Mouse (Mus musculus) left cerebral cortex, postnatal 4 days (tissue): ENCODE data around the gene Utp14a. TPM values are rescaled to one million over a fixed set of nuclear protein-coding genes. Genes with fewer than 3 reads are reported as not detected.
"Not testable (repeated sequence)": the region's sequence is repeated elsewhere in the genome, so short reads cannot be mapped to it uniquely, and the experiment has no call there.

Source experiments
- DNase-seq: peaks from one replicate; pipeline ENCODE4 v3.0.0-alpha.2; 2022
- intact Hi-C: fragments of 180-260 bp; cut with DNase I; formaldehyde crosslinking; loops from one replicate; pipeline ENCODE4 v1.15.1; 2025
- total RNA-seq, 2 experiments: library from RNA; stranded (reverse); gene quantifications; 2 replicates each; pipeline ENCODE4 v1.2.3; 2021

The Utp14a gene
- total RNA-seq = 10 to 100 TPM; 24.4 to 26.4 TPM

GRCm38 (mm10) chrX:48256468-48257007 lies at the start of gene Utp14a:
Gene Utp14a, plus strand, starts transcription at chrX:48256862.
- intact Hi-C loops = loop anchor here (10.0 kb wide), 1 partner anchor 262 kb away; no protein-coding TSS in a partner anchor
- DNase-seq = peak; percentile 95

GRCm38 (mm10) chrX:48207761-48208487 lies 48.7 kb upstream of the Utp14a start:
- intact Hi-C loops = no loop called here
- DNase-seq = peak; percentile 39

- peak; percentile 83 for DNase-seq
- intact Hi-C loops = no loop called here
Observed at GRCm38 (mm10) chrX:48208519-48209185, 48.0 kb upstream of the Utp14a start, which contains the start of gene Zdhhc9. Gene Zdhhc9, minus strand, starts transcription at chrX:48208878.

- intact Hi-C loops, DNase-seq: not testable (repeated sequence)
Observed at GRCm38 (mm10) chrX:48209746-48210145, 46.9 kb upstream of the Utp14a start.

DNA sequence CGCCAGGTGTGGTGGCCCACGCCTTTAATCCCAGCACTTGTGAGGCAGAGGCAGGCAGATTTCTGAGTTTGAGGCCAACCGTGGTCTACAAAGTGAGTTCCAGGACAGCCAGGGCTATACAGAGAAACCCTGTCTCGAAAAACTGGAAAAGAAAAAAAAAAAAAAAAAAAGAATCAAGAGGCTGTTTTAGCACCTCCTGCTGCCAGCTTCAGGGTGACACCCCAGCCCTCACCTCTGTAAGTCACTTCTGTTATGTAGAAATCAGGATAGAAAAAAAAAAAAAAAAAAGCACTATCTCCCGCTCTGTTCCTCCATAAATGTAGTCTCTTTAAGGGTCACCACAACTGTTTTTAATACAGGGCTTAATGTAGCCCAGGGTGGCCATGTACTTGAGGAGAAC lies 37.2 kb upstream of the Utp14a start:
- intact Hi-C loops = no loop called here

GRCm38 (mm10) chrX:48222706-48223105 lies 34.0 kb upstream of the Utp14a start:
- intact Hi-C loops = no loop called here
- no peak for DNase-seq

More for the DNA sequence above, 37.2 kb upstream of the Utp14a start:
- DNase-seq = no peak

GRCm38 (mm10) chrX:48226225-48226624 lies 30.4 kb upstream of the Utp14a start:
- no peak for DNase-seq
- intact Hi-C loops = no loop called here

GRCm38 (mm10) chrX:48234417-48234816 lies 22.2 kb upstream of the Utp14a start:
- intact Hi-C loops = no loop called here
- no peak for DNase-seq

- intact Hi-C loops = loop anchor here (10.0 kb wide), 1 partner anchor 261 kb away; no protein-coding TSS in a partner anchor
- peak; percentile 2 for DNase-seq
Observed at GRCm38 (mm10) chrX:48255830-48256428, 733 bp upstream of the Utp14a start.

DNA sequence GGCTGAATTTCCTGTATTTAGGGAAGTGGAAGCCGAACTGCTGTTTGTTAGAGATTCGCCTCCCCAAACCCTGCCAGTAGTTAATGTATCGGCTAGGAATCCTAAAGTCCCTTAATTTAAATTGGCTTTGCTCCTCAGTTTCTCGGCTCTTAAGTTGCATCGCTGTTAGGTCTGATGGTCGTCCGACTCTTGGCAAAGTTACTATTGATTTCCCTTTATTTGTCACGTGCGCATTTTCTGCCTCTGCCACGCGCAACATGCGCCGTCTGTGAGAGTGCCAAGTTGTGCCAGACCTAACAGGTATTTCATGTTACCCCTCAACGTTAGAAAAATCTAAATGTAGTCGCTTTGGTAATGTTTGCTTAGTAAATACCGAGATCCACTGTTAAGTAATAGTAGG lies 349 bp downstream of the Utp14a start:
- intact Hi-C loops = loop anchor here (10.0 kb wide), 1 partner anchor 262 kb away; no protein-coding TSS in a partner anchor
- no peak for DNase-seq

- intact Hi-C loops = no loop called here
- no peak for DNase-seq
Observed at GRCm38 (mm10) chrX:48271671-48272070, 15.0 kb downstream of the Utp14a start.

GRCm38 (mm10) chrX:48274634-48275033 lies 18.0 kb downstream of the Utp14a start:
- no peak for DNase-seq
- intact Hi-C loops = no loop called here

DNA sequence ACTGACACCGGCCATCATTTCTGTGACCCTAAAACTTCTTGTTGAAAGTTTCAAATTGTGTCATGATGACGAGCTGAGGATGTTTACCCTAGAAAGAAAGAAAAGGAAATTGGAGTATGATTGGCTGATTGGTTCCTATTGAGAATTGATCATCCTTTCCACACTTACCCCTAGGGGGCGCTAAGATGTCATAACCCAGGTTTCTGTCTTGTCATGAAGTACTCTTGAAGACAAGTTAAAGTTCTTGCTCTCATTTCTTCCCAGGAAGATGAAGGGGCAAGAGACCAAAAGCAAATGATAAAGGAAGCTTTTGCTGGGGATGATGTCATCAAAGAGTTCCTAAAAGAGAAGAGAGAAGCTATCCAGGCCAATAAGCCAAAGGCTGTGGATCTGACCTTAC lies 21.4 kb downstream of the Utp14a start:
- DNase-seq = peak; percentile 17
- intact Hi-C loops = no loop called here

- DNase-seq = peak; percentile 91
- intact Hi-C loops = loop anchor here (10.0 kb wide), 1 partner anchor 100 kb away; no protein-coding TSS in a partner anchor
Observed at GRCm38 (mm10) chrX:48284386-48285005, 27.8 kb downstream of the Utp14a start.

- DNase-seq = peak; percentile 90
Observed at GRCm38 (mm10) chrX:48285006-48285650, 28.5 kb downstream of the Utp14a start.

GRCm38 (mm10) chrX:48285651-48286021 lies 29.0 kb downstream of the Utp14a start:
- intact Hi-C loops = loop anchor here (10.0 kb wide), 1 partner anchor 99 kb away; no protein-coding TSS in a partner anchor
- DNase-seq = no peak

More at GRCm38 (mm10) chrX:48285006-48285650, 28.5 kb downstream of the Utp14a start:
- intact Hi-C loops = loop anchor here (10.0 kb wide), 1 partner anchor 100 kb away; no protein-coding TSS in a partner anchor

DNA sequence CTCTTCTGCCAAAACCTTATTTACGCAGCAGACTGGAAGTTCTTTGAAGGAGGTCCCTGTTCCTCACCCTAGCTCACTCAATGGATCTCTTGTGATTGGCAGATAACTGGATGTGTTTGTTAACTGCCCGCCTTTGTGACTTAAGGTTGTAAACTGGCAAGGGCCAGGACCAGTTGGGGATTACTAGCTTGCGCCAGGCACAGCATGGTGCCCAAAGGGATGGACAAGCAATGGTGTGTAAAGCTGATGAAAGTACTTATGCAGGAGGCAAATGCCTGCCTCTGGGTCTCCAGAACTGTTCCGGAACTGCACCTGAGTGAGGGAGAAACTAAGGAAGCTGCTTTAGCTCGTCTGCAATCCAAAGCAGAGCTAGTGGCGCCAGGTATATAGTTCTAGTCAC lies 29.8 kb downstream of the Utp14a start:
- intact Hi-C loops = loop anchor here (10.0 kb wide), 1 partner anchor 98 kb away; no protein-coding TSS in a partner anchor
- peak; percentile 36 for DNase-seq

DNA sequence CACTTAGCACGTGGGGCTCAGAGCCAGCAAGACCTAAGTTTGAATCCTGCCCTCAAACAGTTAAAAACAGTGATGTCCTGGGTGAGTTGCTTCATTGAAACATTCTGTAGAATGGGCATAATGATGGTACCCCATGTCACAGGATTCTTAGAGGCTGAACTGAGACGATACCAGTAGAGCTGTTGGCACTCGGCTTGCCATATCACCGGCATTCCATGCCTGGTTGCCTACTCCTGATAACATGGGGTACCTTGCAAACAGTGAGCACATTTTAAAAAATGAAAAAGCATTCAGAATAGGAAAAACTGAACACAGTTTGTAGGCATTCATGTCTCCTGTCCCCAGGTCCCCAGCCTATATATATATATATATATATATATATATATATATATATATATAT lies 31.3 kb downstream of the Utp14a start:
- DNase-seq = no peak
- intact Hi-C loops = loop anchor here (10.0 kb wide), 1 partner anchor 97 kb away; no protein-coding TSS in a partner anchor

- intact Hi-C loops = no loop called here
- no peak for DNase-seq
Observed at GRCm38 (mm10) chrX:48291413-48291812, 34.8 kb downstream of the Utp14a start.

DNA sequence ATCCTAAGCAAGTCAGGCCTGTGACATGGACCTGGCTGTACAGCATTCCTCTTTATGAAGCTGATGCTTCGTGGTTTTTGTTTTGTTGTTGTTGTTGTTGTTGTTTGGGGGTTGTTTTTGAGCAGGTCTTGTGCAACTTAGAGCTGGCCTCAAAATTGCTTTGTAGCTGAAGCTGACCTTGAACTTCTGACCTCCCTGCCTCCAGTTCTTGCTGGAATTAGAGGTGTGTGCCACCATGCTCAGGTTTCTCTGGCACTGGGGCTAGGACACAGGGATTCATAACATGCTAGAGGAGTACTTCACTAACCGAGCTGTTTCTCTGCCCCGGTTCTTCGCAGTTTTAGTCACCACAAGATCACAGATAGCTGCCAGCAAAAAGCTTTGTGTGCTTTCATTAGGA lies 48.7 kb downstream of the Utp14a start:
- intact Hi-C loops = no loop called here
- DNase-seq = no peak
